Mouse (Mus musculus) adrenal gland, adult 18-20 months (tissue): ENCODE measurements around the gene Arl10. TPM values are rescaled to one million over a fixed set of nuclear protein-coding genes. Genes with fewer than 3 reads are reported as not detected.

ENCODE experiments used
- DNase-seq, 2 experiments: peaks; one replicate each; pipeline ENCODE4 v3.0.0; 2021 to 2022; ENCODE audit warnings: low spot score in 2 of 2
- total RNA-seq, 2 experiments: library from RNA; stranded (reverse); gene quantifications; 1 replicate in 1 of 2; 2 replicates in 1 of 2; pipeline ENCODE4 v1.2.3; 2021

Arl10 gene
- total RNA-seq, 2 experiments from 2014 or later: 40.6 to 45.2 TPM

DNA sequence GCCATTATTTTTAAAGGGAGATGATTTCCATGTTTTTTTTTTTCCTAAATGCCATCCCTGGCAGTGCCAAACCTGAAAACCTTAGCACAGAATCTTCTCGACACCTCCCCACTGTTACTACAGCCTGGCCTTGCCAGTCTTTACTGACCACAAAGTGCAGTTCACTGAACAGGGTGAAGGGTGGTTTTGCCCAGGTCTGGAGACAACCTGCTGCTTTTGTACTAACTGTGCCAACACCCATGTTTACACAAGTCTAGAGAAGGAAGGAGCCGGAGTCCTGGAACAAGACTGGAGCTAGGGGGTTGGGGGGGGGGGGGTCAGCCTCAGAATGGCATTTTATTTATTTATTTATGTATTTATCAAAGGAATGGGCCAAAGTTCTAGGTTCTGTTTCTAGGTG is 6.6 kb downstream of the Arl10 start:
- DNase-seq: no peak

DNA sequence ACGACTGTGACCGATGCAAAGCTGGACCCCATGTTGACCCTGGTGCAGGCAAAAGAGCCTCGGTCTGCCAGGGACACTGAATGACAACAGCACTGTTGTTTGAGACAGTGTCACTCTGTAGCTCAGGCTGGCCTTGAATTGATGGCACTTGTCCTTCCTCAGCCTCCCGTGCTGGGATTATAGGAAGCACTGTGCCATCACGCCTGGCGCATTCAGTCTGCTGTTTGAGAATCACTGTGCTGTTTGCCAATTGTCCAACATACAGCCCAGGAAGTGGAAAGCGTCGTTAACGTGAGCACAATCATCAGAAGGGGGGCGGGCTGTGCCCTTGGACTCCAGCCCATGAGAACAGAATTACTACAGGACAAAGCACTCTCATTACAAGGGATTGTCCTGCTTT is 7.3 kb downstream of the Arl10 start:
- DNase-seq: no peak

DNA sequence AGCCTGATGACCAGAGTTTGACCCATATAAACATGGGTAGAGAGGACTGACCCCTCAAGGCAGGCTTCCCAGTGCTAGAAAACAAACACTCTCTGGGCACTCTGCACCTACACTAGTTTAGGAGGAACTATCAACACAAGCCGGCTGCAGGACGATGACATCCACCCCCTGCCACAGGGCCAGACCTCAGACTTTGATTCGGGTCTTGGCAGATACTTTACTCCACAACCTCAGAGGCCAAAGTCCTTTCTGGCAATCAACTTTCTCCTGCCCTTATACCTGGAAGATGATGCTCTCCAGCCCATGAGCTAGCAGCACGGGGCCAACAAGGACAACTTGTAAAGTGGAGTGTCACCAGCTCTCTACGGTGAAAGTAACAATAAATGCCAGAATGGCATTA is 8.0 kb downstream of the Arl10 start:
- DNase-seq: no peak

DNA sequence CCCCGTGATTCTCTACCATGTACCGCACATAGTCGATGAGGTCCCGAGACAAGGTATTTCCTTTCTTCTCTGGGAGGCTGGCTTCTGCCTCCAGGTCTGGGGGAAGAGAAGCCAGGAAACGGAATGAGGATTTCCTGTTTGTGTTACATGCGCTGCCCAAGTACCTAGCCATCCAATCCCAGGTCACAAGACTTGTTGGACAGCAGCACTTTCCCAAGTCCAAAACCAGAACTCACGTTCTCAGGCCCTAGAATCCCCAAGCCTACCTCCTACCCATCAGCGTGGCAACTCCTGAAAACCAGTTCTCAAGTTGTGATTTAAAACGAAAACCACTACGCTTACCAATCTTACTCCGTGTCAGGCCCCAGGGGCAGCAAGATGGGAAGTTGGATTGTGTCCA is 11.0 kb downstream of the Arl10 start:
- DNase-seq: no peak

DNA sequence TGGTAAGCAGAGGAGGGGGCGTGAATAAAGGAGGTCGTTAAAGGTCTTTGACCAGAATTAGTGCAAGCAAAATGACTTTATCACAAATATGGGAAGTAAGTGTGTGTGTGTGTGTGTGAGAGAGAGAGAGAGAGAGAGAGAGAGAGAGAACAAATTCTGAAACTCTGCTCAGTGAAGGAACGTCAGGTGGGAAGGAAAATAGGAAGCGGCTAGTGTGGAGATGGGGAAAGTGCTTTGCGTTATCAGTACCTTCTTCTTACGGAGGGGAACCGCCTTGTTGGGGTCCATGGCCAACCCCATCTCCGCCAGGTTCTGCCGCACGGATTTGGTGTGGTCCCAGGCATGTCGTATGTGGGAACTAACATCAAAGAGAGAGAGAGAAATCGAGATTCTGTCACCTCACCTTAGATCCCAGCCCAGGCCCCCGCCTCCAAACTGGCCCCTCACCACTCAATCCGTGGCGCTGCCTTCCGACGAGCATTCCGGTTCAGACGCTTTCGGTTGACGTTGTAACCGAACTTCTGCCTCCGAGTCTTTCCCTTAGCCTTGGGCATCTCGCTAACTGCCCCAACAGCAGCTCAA is 14.7 kb downstream of the Arl10 start:
- DNase-seq: no peak

DNA sequence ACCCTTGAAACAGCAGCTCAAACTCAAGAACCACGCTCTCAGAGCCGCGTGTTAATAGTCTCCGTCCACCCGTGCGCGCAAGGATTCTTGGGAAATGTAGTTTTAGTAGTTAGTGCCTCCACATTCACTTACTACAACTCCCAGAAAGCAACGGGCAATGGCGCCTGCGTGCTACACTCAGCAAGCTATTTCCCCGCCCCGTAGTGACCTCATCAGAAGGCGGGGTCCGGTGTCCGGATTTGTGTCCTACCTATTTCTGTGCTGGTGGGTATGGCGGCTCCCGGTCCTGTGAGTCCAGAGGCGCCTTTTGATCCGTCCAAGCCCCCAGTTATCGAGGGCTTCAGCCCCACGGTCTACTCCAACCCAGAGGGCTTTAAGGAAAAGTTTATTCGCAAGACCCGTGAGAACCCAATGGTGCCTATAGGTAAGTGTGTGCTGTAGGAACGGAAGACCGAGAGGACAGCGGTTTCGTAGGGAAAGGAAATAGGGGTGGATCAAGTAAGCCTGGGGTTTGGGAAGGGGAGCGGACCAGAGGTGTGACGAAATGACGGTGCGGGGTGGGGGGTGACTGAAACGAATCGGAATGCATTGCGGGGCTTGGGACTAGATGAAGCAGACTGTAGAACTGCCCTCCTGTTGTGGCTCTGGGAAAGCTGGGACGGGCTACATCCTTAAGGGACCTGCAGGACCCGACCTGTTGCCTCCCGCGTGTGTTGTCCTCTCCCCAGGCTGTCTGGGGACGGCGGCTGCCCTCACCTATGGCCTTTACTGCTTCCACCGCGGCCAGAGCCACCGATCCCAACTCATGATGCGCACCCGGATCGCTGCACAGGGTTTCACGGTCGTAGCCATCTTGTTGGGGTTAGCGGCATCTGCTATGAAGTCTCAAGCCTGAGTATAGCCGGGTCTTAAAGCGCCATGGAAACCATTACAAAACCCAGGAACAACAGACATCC is 15.5 kb downstream of the Arl10 start, which contains the start of the genes Nop16 and Higd2a:
TSS of gene Nop16 (minus strand) at position 95 of the 956 bp plus-strand sequence.
TSS of gene Higd2a (plus strand) at position 212 of the 956 bp plus-strand sequence.
- DNase-seq: peak; percentile 90 to 91

DNA sequence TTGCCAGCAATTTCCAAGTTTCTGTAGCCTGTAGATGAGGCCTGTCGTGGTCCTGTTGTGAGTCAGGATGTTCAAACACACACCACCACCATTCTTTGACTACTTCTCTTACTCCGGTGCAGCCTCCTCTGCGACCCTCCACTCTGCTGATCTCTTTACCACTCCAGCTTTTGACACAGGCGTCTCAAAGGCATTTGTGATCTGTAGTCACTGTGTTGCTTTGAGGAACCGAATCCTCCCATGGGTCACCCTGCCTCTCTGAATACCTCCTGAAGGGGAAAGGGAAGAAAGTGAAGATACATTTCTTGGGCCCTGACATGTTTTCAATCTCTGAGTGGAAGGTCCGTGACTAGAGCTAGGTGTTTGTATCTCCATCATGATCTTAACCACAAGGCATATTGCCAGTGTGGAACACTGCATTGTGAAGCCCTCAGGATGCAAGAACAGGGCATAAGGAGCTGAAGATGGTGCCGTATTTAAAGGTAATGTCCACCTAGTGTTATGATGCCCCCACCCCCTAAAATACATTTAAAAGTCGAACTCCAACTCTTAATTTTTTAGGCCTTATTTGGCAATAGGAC is 17.1 kb downstream of the Arl10 start:
- DNase-seq: no peak

DNA sequence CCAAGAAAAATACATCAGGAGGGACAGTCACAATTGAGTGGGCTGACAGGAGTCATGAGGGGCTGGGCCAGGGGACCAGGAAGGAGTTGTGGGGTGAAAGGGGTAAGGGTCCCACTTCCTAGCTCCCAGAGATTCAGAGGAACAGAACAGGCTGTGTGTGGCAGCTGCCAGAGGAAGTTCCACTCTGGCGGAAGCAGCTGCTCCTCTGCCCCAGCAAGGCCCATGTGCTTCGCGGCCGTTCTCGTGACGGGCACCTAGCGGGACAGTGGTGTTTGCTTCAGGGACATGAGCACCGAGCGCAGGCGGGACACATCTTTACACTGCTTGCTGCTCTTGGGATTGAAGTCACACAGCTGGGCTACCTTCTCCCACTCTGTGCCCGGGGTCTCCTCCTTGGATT is 18.8 kb downstream of the Arl10 start:
- no peak for DNase-seq

- no peak for DNase-seq
Measured at GRCm38 (mm10) chr13:54596107-54596690, 21.4 kb downstream of the Arl10 start.

- no peak for DNase-seq
Measured at GRCm38 (mm10) chr13:54596870-54597269, 22.1 kb downstream of the Arl10 start.

DNA sequence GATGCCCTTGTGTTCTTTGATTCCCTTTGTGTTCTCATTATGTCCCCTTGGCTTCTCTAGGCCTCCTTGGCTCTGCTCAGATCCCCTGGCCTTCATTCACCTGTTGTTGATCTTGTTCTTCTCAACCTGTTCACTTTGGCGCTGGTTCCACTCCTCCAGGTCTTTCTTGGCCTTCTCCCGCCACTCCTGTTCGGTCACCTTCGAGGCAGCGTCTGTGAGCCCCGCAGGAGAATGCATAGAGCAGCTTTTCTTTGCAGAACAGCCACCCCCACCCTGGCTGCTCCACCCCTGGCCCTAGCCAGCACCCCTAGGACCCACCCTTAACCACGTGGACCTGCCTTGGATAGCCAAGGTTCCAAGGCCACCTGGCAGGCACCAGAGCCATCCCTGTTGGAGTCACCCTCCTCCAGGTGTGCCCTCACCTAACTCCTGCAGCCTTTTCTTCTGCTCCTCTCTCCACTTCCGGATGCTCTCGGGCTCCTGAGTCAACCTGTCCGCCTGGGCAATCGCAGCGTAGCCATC is 23.9 kb downstream of the Arl10 start:
- DNase-seq: no peak

GRCm38 (mm10) chr13:54602639-54603111 is 27.9 kb downstream of the Arl10 start:
- DNase-seq: no peak

GRCm38 (mm10) chr13:54603501-54603900 is 28.7 kb downstream of the Arl10 start:
- DNase-seq: no peak

DNA sequence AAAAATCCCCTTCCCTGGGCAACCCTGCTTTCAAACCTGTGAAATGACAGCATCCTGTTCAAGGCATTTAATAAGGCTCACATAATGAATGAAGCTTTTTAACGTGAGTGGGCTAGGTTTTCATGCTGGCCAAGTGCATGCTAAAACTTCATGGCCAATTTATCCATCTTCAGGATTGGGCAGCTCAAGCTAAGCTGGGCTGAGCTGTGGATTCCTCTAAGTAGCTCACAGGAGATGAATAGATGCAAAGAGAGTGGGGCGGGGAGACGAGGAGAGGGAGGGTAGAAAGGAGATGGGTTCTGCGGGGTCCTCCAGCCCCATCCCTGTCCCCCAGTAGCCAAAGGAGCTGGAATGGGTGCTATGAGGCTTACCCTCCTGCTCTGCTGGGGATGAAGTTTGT is 29.4 kb downstream of the Arl10 start:
- no peak for DNase-seq

- no peak for DNase-seq
Measured at GRCm38 (mm10) chr13:54605426-54605825, 30.6 kb downstream of the Arl10 start.

- no peak for DNase-seq
Measured at GRCm38 (mm10) chr13:54607204-54607603, 32.4 kb downstream of the Arl10 start.

DNA sequence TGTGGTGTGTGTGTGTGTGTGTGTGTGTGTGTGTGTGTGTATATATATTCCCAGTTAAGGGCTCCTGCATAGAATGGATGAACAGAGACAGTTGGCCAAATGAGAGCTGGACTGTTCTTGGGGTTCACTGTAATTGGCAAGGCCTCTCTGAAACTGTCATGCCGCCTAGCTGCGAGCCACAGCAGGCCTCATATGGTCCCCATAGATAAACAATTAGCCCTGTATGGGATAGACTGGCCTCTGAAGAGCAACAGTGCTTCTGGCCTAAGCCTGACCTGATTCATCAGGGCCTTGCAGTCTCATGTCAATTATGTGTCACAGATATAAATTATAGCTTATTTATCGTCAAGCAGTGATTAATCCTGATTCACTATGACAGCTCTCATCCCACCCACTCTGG is 33.2 kb downstream of the Arl10 start:
- DNase-seq: no peak

- DNase-seq: no peak
Measured at GRCm38 (mm10) chr13:54608666-54609065, 33.9 kb downstream of the Arl10 start.

DNA sequence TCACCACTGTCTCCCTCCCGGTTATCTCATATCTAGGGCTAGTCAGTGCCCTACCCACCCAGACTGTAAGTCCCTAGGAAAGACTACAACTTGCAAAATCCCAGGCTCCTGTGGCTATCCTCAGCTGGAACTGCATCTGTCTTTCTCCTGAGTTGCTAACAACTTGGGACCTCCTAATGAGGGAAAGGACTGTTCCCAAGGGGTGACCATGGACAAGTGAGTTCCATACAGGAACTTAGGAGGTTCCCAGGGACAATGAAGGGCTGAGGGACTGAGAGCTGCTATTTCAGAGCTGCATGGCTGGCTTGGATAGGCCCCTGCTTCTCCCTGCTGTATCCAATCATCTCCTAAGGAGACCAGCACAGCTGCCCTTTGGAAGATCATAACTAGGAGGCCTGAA is 34.5 kb downstream of the Arl10 start:
- no peak for DNase-seq

GRCm38 (mm10) chr13:54610613-54610971 is 35.8 kb downstream of the Arl10 start:
- no peak for DNase-seq
